Mouse (Mus musculus) bone marrow macrophage, adult 2 months (primary cell): ENCODE measurements around the gene Pik3r4. TPM values are rescaled to one million over a fixed set of nuclear protein-coding genes. Genes with fewer than 3 reads are reported as not detected.
"Not testable (repeated sequence)": the region's sequence is repeated elsewhere in the genome, so short reads cannot be mapped to it uniquely, and the experiment has no call there.

ENCODE experiments used
- H3K27ac ChIP-seq: 2 replicates; pipeline ENCODE4 v1.5.1; 2012; ENCODE audit warnings: low read depth, low read length; ENCODE audit not compliant: insufficient read depth
- H3K4me1 ChIP-seq: 2 replicates; pipeline ENCODE4 v1.6.1; 2012; ENCODE audit warnings: low read length; ENCODE audit not compliant: control insufficient read depth, insufficient read depth
- H3K4me3 ChIP-seq: 2 replicates; pipeline ENCODE4 v1.5.1; 2012; ENCODE audit warnings: mild to moderate bottlenecking, low read length, moderate library complexity; ENCODE audit not compliant: insufficient read depth
- CTCF ChIP-seq: IDR thresholded peaks from 2 replicates; pipeline ENCODE4 v1.5.1; 2012; ENCODE audit warnings: low read depth, mild to moderate bottlenecking, low read length, moderate library complexity
- POLR2A ChIP-seq: IDR thresholded peaks from 2 replicates; pipeline ENCODE4 v1.6.1; 2012; ENCODE audit warnings: mild to moderate bottlenecking, low read depth, low read length, borderline replicate concordance
- polyA plus RNA-seq: library from polyadenylated mRNA; stranded (reverse); fragments of >200 nt; gene quantifications from 2 replicates; pipeline ENCODE4 v1.2.4, GENCODE M21; 2012; ENCODE audit not compliant: missing spikeins, insufficient read depth, insufficient read length

Pik3r4 gene
- 24.5 and 27.1 TPM in 2 replicates for polyA plus RNA-seq

DNA sequence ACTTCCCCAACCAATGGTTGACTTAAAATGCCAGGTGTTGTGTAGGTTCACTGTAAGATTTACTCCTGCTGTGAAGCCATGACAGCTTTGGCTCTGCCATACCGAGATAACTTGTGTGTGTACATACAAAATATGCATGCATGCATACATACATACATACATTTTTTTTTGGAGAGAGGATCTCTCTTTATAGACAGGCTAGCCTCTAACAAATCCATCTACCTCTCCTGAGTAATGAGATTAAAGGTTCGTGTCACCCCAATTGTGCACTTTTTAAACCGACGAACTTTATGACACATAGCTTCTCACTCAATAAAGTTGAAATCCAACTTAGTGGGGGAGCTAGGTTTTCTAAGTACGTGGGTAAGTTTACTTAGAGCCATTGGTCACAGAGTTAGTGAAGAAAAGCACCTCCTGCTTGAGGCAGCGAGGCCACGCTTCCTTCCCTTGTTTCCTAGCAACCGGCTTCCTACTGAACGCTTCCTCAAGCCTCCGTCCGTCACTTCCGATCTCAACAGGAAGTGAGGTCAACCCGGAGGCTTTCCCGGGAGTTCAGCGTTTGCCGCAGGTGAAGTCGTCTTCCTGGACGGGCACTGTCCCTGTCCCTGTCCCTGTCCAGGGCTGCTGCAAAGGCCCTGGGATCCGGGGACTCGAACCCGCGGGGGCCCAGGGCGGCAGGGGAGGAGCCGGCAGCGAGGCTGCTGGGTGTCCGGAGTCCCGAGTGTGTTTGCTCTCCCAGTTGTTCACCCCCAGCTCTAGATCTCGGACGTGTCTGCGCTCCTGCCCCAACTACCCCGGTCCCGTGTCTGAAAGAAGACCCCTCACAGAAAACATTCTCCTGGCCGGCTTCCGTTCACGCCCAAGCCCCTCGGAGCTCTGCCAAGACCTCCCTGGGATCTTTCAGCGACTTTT is at the start of gene Pik3r4:
Pik3r4 (plus strand) TSS at position 519 of the 912 bp plus-strand sequence.
- peak within 1 kb of the TSS; percentile 22; the same call in 1 of the 2 replicates for H3K27ac ChIP-seq
- TF ChIP-seq CTCF (no peak), POLR2A (no peak)
- H3K4me3 ChIP-seq, result peak within 1 kb of the TSS; percentile 84
- no peaks in the 10 kb centered on the region; the same call in 1 of the 2 replicates for H3K4me1 ChIP-seq

DNA sequence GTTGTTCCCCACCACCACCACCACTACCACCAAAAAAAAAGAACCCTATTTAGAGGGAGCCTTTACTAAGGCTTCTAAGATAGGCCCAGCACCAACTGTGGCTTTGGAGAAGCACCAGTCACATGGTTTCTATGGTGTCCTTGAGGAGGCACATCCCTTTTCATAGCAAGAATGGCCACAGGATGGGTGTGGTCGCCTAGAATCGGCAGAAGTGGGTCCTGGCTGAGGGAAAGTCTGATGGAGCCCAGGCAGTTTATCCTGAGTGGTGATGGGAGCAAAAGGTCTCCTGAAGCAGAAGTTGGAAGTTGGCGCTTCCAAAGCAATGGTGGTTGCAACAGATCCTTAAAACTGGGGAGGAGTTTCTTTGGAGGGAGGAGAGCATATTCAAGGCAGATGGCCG is 43.9 kb upstream of the Pik3r4 start:
- Histone ChIP-seq H3K27ac (no peak overlapping the region), H3K4me1 (no peaks in the 10 kb centered on the region), H3K4me3 (no peak overlapping the region)
- TF ChIP-seq CTCF (no peak), POLR2A (no peak)

DNA sequence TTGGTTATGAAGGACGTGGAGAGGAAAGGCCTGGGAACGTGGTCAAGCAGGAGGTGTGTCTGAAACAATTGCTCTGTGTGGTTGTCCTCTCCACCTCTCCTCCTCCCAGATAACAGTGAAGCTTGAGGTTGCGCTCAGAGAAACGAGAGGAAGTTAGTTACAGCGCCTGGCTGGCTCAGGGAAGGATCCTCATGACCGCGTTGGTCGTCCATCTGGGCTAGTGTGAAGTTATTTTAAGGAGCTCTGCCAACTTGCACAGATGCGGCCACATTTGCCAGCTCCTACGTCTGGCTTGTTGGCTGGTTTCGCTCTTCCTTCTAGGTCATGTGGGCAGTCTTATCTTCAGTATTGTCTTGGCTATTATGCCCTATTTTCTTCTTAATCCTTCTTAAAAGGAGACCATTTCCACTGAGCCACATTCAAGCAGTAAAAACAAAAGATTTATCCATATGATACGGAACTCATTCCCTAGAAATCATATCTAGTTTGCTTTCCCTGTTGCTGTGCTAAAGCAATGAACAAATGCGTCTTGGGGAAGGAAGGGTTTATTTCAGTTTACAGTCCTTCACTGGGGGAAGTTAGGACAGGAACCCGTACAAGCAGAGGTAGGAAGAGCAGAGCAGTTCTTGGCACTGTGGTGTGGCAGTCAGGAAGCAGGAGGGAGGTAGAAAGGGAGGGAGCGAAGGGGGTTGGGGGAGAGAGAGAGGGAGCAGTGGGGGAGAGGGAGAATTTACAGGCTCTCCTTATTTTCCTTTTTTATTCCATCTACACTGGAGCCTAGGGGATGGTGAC is 30.6 kb upstream of the Pik3r4 start:
- Histone ChIP-seq H3K4me1 (peaks cover 5% of the 10 kb centered on the region; the same call in 1 of the 2 replicates), H3K4me3 (no peak overlapping the region), H3K27ac (peak overlapping the region; percentile 40)
- TF ChIP-seq CTCF (no peak), POLR2A (no peak)

DNA sequence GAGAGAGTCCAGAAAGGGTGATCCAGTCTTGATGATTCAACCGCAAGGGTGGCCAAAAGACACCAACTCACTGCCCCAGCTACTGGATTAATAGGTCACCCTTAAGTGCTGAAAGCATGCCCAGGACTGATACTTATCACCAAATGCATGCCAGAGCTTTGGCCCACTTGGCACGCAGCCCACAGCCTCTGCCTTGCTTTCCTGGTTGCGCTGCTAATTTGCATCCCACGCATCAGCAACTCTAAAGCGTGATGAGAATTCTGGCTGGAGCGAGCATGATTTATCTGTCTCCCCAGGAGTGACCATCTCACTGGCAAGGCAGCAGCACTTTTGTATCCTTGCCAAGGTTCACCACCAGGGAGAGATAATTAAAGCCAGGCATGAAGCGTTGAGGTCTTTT is 29.9 kb upstream of the Pik3r4 start:
- no peak overlapping the region for H3K4me3 ChIP-seq
- TF ChIP-seq POLR2A (no peak), CTCF (no peak)
- H3K4me1 ChIP-seq, result peaks cover 5% of the 10 kb centered on the region; the same call in 1 of the 2 replicates

DNA sequence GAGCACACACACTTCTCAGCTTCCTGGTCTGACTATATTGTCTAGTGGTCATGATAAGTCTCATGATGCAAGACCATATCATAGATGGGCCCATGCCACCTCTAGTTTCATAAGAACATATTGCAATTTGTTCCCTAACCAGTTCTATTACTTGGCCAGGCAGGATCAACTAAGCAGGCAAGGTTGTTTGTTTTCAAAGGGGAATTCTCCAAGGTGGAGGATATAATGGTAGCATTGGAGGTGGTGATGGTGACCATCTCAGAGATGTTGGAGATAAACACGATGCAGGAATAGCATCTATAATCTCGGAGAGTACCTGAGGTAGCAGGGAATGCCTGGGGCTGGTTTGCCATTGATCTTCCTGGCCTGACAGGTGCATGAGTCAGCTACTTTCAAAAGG is 26.8 kb upstream of the Pik3r4 start:
- TF ChIP-seq CTCF (no peak), POLR2A (no peak)
- H3K27ac ChIP-seq, result no peak overlapping the region
- H3K4me1 ChIP-seq, result peaks cover 5% of the 10 kb centered on the region; the same call in 1 of the 2 replicates
- no peak overlapping the region for H3K4me3 ChIP-seq

More for the DNA sequence above, 29.9 kb upstream of the Pik3r4 start:
- no peak overlapping the region for H3K27ac ChIP-seq

DNA sequence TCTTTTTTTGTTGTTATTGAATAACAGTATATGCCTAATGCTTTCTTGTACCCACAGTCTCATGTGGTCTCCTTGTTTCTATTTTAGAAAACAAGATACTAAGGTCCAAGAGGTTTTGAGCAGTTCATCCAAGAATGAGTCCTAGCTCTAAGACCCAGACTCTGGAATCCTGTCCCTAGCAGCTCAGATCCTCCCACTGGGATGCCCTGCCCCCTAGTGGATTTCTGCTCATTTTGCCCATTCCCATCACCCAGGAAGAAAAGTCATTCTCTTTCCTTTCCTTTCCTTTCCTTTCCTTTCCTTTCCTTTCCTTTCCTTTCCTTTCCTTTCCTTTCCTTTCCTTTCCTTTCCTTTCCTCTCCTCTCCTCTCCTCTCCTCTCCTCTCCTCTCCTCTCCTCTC is 25.5 kb upstream of the Pik3r4 start:
- H3K27ac ChIP-seq, H3K4me3 ChIP-seq, H3K4me1 ChIP-seq: not testable (repeated sequence)
- TF ChIP-seq CTCF, result peak; percentile 74

DNA sequence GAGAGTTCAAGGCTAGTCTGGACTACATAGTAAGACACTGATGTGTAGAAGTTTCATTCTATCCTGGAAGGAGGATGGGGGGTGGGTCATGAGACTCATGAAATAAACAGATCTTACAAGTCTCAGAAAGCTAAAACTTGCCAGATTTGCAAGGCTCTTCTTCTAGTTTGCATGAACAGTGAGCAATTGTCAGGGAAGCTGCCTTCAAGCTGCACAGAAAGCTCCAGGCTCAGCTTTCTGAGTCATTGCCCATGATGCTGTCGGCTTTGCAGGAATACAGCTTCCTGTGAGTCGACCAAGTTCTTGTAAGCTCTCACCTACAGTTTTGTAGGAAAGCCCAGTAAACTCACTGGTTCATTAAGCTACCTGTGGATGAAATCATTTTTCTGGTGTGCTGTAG is 8.8 kb upstream of the Pik3r4 start:
- H3K27ac ChIP-seq, result no peak overlapping the region
- H3K4me1 ChIP-seq, result no peaks in the 10 kb centered on the region
- TF ChIP-seq CTCF, result no peak

DNA sequence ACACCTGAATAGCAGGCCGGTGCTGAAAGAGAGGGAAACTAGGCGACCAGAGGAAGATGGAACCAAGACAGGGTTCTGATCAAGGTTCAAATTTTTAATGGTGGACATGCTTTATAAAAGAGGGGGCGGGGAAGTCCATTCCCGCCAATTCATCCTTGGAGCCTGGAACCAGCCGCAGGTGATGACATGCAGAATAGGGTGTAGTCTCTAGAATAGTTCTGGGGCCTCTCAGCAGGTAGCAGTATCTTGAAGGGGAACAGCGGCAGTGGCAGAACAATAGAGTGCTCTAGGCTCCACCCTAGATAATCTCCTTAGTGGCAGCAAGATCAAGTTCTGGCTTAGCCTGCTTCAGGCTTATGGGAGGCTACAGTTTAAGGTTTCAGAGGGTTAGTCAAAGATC is 1.4 kb upstream of the Pik3r4 start:
- H3K4me1 ChIP-seq, H3K4me3 ChIP-seq, H3K27ac ChIP-seq: not testable (repeated sequence)

More for the DNA sequence above, 8.8 kb upstream of the Pik3r4 start:
- H3K4me3 ChIP-seq, result no peak overlapping the region

DNA sequence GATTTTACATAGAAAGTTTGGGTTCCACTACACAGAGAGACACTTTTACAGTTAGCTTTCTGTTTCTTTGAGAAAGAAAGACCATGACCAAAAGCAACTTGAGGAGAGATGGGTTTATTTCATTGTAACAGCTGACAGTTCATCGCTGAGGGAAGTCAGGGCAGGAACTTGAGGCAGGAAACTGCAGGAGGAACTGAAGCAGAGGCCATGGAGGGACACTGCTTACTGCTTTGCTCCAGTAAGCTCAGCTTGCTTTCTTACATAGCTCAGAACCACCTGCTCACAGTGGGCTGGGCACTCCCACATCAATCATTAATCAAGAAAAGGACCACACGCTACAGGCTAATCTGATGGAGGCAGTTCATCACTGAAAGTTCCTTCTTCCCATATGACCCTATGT is 13.4 kb downstream of the Pik3r4 start:
- Histone ChIP-seq H3K4me3 (no peak overlapping the region), H3K4me1 (peaks cover 10% of the 10 kb centered on the region), H3K27ac (no peak overlapping the region)
- no peak for TF ChIP-seq CTCF
- no peak for TF ChIP-seq POLR2A

DNA sequence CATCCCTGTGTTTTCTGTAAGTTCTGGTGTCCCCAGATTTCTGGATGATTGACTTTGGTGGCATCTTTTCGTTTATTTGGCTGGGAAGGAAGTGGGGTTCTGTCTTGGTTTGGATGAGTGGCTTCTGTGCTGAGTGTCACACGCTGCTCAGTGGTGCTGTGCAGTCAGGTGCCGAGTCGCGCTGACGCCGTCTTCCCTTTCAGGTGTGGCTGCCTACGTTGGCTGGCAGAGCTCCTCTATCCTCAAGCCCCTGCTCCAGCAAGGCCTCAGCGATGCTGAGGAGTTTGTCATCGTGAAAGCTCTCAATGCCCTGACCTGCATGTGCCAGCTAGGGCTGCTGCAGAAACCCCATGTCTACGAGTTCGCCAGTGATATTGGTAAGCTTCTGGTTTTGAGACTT is 15.4 kb downstream of the Pik3r4 start:
- TF ChIP-seq CTCF, result no peak
- TF ChIP-seq POLR2A, result no peak
- H3K4me3 ChIP-seq, result no peak overlapping the region
- H3K27ac ChIP-seq, result no peak overlapping the region
- peaks cover 8% of the 10 kb centered on the region for H3K4me1 ChIP-seq
